25 mouse cellular contexts compared by ENCODE assay signal in genomic region chr11:20151290-20151689, GRCm38 (mm10). TPM values are rescaled to one million over a fixed set of nuclear protein-coding genes. Genes with fewer than 3 reads are reported as not detected.
DNase-seq lines count a peak whose midpoint lies in the region; ATAC-seq and TF ChIP-seq lines count a peak whose summit lies in the region.
"Had no signal": no experiment of that assay in that cellular context is flagged by ENCODE, and none has a peak within 500 bp of the region (broad histone marks: within the 10 kb centered on the region; RNA-seq: fewer than 3 reads in every experiment).

No protein-coding gene starts in this region.

- TF ChIP-seq CTCF in intestine, postnatal 0 days (IDR thresholded peaks at IDR 0.05; ENCODE audit: low read depth), result no peak
- TF ChIP-seq CTCF in CH12.LX (conservative IDR thresholded peaks at IDR 0.05 in 1 of 2, IDR thresholded peaks at IDR 0.05 in 1 of 2; ENCODE audit: low read depth in 2 of 2, low read length in 2 of 2), result no peak

- TF ChIP-seq POLR2A in CH12.LX (IDR thresholded peaks at IDR 0.05; ENCODE audit: low read depth, low read length), result no peak

- no peak for TF ChIP-seq RAD21 in CH12.LX (IDR thresholded peaks at IDR 0.05; ENCODE audit: low read depth, low read length)

- no peak overlapping the region for H3K9ac ChIP-seq in intestine, postnatal 0 days (ENCODE audit: low read depth, low read length)
- no peak overlapping the region for H3K9ac ChIP-seq in intestine, embryonic 15.5 days
- no peak overlapping the region for H3K9ac ChIP-seq in CH12.LX (ENCODE audit: insufficient read depth, low read depth)
- no peak overlapping the region for H3K9ac ChIP-seq in forebrain, embryonic 15.5 days (replicated peaks)
- H3K9ac ChIP-seq: embryonic facial prominence, embryonic 15.5 days; forebrain, embryonic 12.5 days; heart, embryonic 15.5 days; kidney, embryonic 15.5 days; limb, embryonic 13.5 days; lung, embryonic 15.5 days; midbrain, embryonic 15.5 days; neural tube, embryonic 12.5 days had no signal

- H3K9me3 ChIP-seq in intestine, postnatal 0 days (ENCODE audit: control insufficient read depth), result peaks cover 3% of the 10 kb centered on the region; the same call in 1 of the 2 replicates
- H3K9me3 ChIP-seq in intestine, embryonic 15.5 days, result no peaks in the 10 kb centered on the region
- peaks cover 6% of the 10 kb centered on the region for H3K9me3 ChIP-seq in CH12.LX (replicated peaks; ENCODE audit: low read length)
- no peaks in the 10 kb centered on the region for H3K9me3 ChIP-seq in forebrain, embryonic 15.5 days
- H3K9me3 ChIP-seq: embryonic facial prominence, embryonic 10.5 days; embryonic facial prominence, embryonic 15.5 days; forebrain, embryonic 12.5 days; heart, embryonic 15.5 days; kidney, embryonic 15.5 days; lung, embryonic 15.5 days; midbrain, embryonic 15.5 days; neural tube, embryonic 12.5 days had no signal

- no peak overlapping the region for H3K4me2 ChIP-seq in intestine, postnatal 0 days (replicated peaks; ENCODE audit: low read depth)
- no peak overlapping the region for H3K4me2 ChIP-seq in intestine, embryonic 15.5 days (replicated peaks)
- peak overlapping the region; percentile 22 for H3K4me2 ChIP-seq in CH12.LX (ENCODE audit: insufficient read depth, low read depth, poor library complexity, severe bottlenecking)
- H3K4me2 ChIP-seq in forebrain, embryonic 15.5 days (replicated peaks), result no peak overlapping the region
- H3K4me2 ChIP-seq: embryonic facial prominence, embryonic 15.5 days; forebrain, embryonic 12.5 days; heart, embryonic 15.5 days; kidney, embryonic 15.5 days; limb, embryonic 13.5 days; liver, embryonic 11.5 days; lung, embryonic 15.5 days; midbrain, embryonic 15.5 days; neural tube, embryonic 12.5 days had no signal

- DNase-seq in CH12.LX (ENCODE audit: extremely low read depth), result no peak
- no peak for DNase-seq in cerebellum, postnatal 10 days
- no peak for DNase-seq in spleen, adult 18-20 months
- DNase-seq: adrenal gland, postnatal 25 days; cerebellum, adult 11-12 months; cerebellum, postnatal 14 days; gastrocnemius, postnatal 10 days; kidney, adult 18-20 months; kidney, postnatal 25 days; right cerebral cortex, adult 18-20 months; thymus, adult 2 months had no signal

- H3K27me3 ChIP-seq in intestine, postnatal 0 days (replicated peaks; ENCODE audit: control insufficient read depth, insufficient read depth, low read length), result no peaks in the 10 kb centered on the region
- H3K27me3 ChIP-seq in intestine, embryonic 15.5 days (replicated peaks), result no peaks in the 10 kb centered on the region
- no peaks in the 10 kb centered on the region for H3K27me3 ChIP-seq in CH12.LX (replicated peaks)
- no peaks in the 10 kb centered on the region for H3K27me3 ChIP-seq in forebrain, embryonic 15.5 days
- H3K27me3 ChIP-seq: embryonic facial prominence, embryonic 15.5 days; forebrain, embryonic 12.5 days; heart, embryonic 15.5 days; kidney, embryonic 15.5 days; limb, embryonic 13.5 days; lung, embryonic 15.5 days; midbrain, embryonic 15.5 days; neural tube, embryonic 12.5 days had no signal

- 0 out of 2 replicates have a peak, but pooled peaks cover 2% of the 10 kb centered on the region for H3K4me1 ChIP-seq in intestine, postnatal 0 days (replicated peaks; ENCODE audit: control insufficient read depth, insufficient read depth, low read length)
- no peaks in the 10 kb centered on the region for H3K4me1 ChIP-seq in intestine, embryonic 15.5 days (replicated peaks)
- peaks cover 4 to 5% of the 10 kb centered on the region in 2 experiments; a peak in 2 of 4 replicates for H3K4me1 ChIP-seq in CH12.LX (ENCODE audit: control insufficient read depth in 1 of 2, insufficient read depth in 2 of 2)
- no peaks in the 10 kb centered on the region for H3K4me1 ChIP-seq in forebrain, embryonic 15.5 days
- H3K4me1 ChIP-seq: embryonic facial prominence, embryonic 10.5 days; embryonic facial prominence, embryonic 15.5 days; forebrain, embryonic 12.5 days; heart, embryonic 15.5 days; kidney, embryonic 15.5 days; limb, embryonic 13.5 days; lung, embryonic 15.5 days; midbrain, embryonic 15.5 days; neural tube, embryonic 12.5 days had no signal

- no peak overlapping the region; the same call in 1 of the 2 replicates for H3K27ac ChIP-seq in intestine, postnatal 0 days (ENCODE audit: low read depth, low read length)
- H3K27ac ChIP-seq in intestine, embryonic 15.5 days, result no peak overlapping the region
- no peak overlapping the region for H3K27ac ChIP-seq in CH12.LX (ENCODE audit: insufficient read depth, low read depth)
- H3K27ac ChIP-seq in forebrain, embryonic 15.5 days (replicated peaks), result no peak overlapping the region
- H3K27ac ChIP-seq: embryonic facial prominence, embryonic 10.5 days; embryonic facial prominence, embryonic 15.5 days; forebrain, embryonic 12.5 days; heart, embryonic 15.5 days; kidney, embryonic 15.5 days; limb, embryonic 13.5 days; lung, embryonic 15.5 days; midbrain, embryonic 15.5 days; neural tube, embryonic 12.5 days had no signal

- dilution Hi-C loops in CH12.LX (cut with MboI; ENCODE audit: extremely low pct_ligation_motif_present, extremely low pct_unique_long_range_greater_than_20kb, low sequenced_read_pairs), result no loop called here

- H3K36me3 ChIP-seq in intestine, postnatal 0 days (ENCODE audit: control insufficient read depth, insufficient read depth), result no peaks in the 10 kb centered on the region
- no peaks in the 10 kb centered on the region for H3K36me3 ChIP-seq in intestine, embryonic 15.5 days
- no peaks in the 10 kb centered on the region for H3K36me3 ChIP-seq in CH12.LX (replicated peaks in 1 of 2; ENCODE audit: control insufficient read depth in 1 of 2, insufficient read depth in 1 of 2, low read length in 1 of 2)
- H3K36me3 ChIP-seq in forebrain, embryonic 15.5 days, result no peaks in the 10 kb centered on the region
- H3K36me3 ChIP-seq: embryonic facial prominence, embryonic 10.5 days; embryonic facial prominence, embryonic 15.5 days; forebrain, embryonic 12.5 days; heart, embryonic 15.5 days; kidney, embryonic 15.5 days; limb, embryonic 13.5 days; lung, embryonic 15.5 days; midbrain, embryonic 15.5 days; neural tube, embryonic 12.5 days had no signal

- H3K79me2 ChIP-seq in CH12.LX (replicated peaks; ENCODE audit: control insufficient read depth, extremely low read depth, insufficient read depth, poor library complexity, severe bottlenecking), result no peaks in the 10 kb centered on the region

- TF ChIP-seq EP300 in CH12.LX (IDR thresholded peaks at IDR 0.05; ENCODE audit: low read length), result no peak

- no peak overlapping the region for H3K4me3 ChIP-seq in intestine, postnatal 0 days (ENCODE audit: low read depth, low read length)
- no peak overlapping the region for H3K4me3 ChIP-seq in intestine, embryonic 15.5 days (replicated peaks)
- no peak overlapping the region for H3K4me3 ChIP-seq in CH12.LX (replicated peaks in 1 of 3; ENCODE audit: low read depth in 2 of 3, low read length in 2 of 3, poor library complexity in 1 of 3)
- H3K4me3 ChIP-seq in forebrain, embryonic 15.5 days, result no peak overlapping the region
- H3K4me3 ChIP-seq: embryonic facial prominence, embryonic 10.5 days; embryonic facial prominence, embryonic 15.5 days; forebrain, embryonic 12.5 days; heart, embryonic 15.5 days; kidney, embryonic 15.5 days; limb, embryonic 13.5 days; lung, embryonic 15.5 days; midbrain, embryonic 15.5 days; neural tube, embryonic 12.5 days had no signal

- WGBS in intestine, postnatal 0 days, result 68% methylated on average over 5 of the region's 5 CpGs
- 77% methylated on average over 5 of the region's 5 CpGs for WGBS in intestine, embryonic 15.5 days
- 83% methylated on average over 5 of the region's 5 CpGs for WGBS in forebrain, embryonic 15.5 days

- in situ Hi-C loops in CH12.LX (cut with MboI; ENCODE audit: low pct_ligation_motif_present, low pct_unique_long_range_greater_than_20kb, low sequenced_read_pairs), result no loop called here

- ATAC-seq in intestine, postnatal 0 days, result peak; percentile 26
- no peak for ATAC-seq in intestine, embryonic 15.5 days
- ATAC-seq in megakaryocyte, adult 5-6 weeks (ENCODE audit: poor library complexity, severe bottlenecking), result peak; percentile 77
- no peak for ATAC-seq in forebrain, embryonic 15.5 days (replicated peaks)
- ATAC-seq: midbrain, embryonic 15.5 days had no signal

TF ChIP-seq in CH12.LX, 34 proteins besides CTCF, POLR2A, EP300 and RAD21:
- no peak for TF ChIP-seq CHD1 (IDR thresholded peaks at IDR 0.05; ENCODE audit: low read depth, low read length)
- peak; percentile 52; the same call in 1 of the 2 replicates for TF ChIP-seq ELF1 (IDR thresholded peaks at IDR 0.05; ENCODE audit: low read depth, low read length)

RNA-seq across cellular contexts. Expression of gene Actr2, which starts 38.6 kb away (rescaled TPM):
- polyA plus RNA-seq in intestine, postnatal 0 days (2015; fragmentation: Nextera tagmentation; extraction: Ambion mirVana), result 109 and 111 TPM in 2 replicates
- polyA plus RNA-seq in intestine, embryonic 15.5 days (2015; fragmentation: Nextera tagmentation; extraction: Ambion mirVana), result 114 and 135 TPM in 2 replicates
- total RNA-seq in CH12.LX (2012; rRNA removed) (141 and 159 TPM in 2 replicates), CH12.LX (2014; rRNA removed) (189 and 196 TPM in 2 replicates)
- 307 and 327 TPM in 2 replicates for polyA plus RNA-seq in CH12.LX (2012; ENCODE audit: insufficient read length, low read depth)
- total RNA-seq in megakaryocyte, adult 5-6 weeks (2015), result 366 and 385 TPM in 2 replicates
- 356 and 454 TPM in 2 replicates for total RNA-seq in megakaryocyte, adult 5-6 weeks (2017)
- 157 and 182 TPM in 2 replicates for polyA plus RNA-seq in forebrain, embryonic 15.5 days (2015; fragmentation: Nextera tagmentation; extraction: Ambion mirVana)

RNA-seq across cellular contexts. Expression of gene Rab1a, which starts 49.9 kb away (rescaled TPM):
- 761 and 762 TPM in 2 replicates for polyA plus RNA-seq in intestine, postnatal 0 days (2015; fragmentation: Nextera tagmentation; extraction: Ambion mirVana)
- 329 and 363 TPM in 2 replicates for polyA plus RNA-seq in intestine, embryonic 15.5 days (2015; fragmentation: Nextera tagmentation; extraction: Ambion mirVana)
- 76.7 and 98.7 TPM in 2 replicates for total RNA-seq in CH12.LX (2012; rRNA removed)
- 135 and 143 TPM in 2 replicates for total RNA-seq in CH12.LX (2014; rRNA removed)
- 216 and 263 TPM in 2 replicates for polyA plus RNA-seq in CH12.LX (2012; ENCODE audit: insufficient read length, low read depth)
- total RNA-seq in megakaryocyte, adult 5-6 weeks (2015), result 180 and 218 TPM in 2 replicates
- 91.3 and 119 TPM in 2 replicates for total RNA-seq in megakaryocyte, adult 5-6 weeks (2017)
- polyA plus RNA-seq in forebrain, embryonic 15.5 days (2015; fragmentation: Nextera tagmentation; extraction: Ambion mirVana), result 308 and 314 TPM in 2 replicates

Comparison
In these comparisons a context has a peak if more than half of its experiments do, and no peak if none do; other contexts are left out.
1. ATAC-seq: peak in intestine, postnatal 0 days (single experiment) and megakaryocyte, adult 5-6 weeks (single experiment); none in intestine, embryonic 15.5 days (single experiment) and forebrain, embryonic 15.5 days (single experiment).